Mouse (Mus musculus): ENCODE measurements around the gene Olfr692. TPM values are rescaled to one million over a fixed set of nuclear protein-coding genes. Genes with fewer than 3 reads are reported as not detected.

Gene Olfr692
- polyA plus RNA-seq, 1 experiment from 2014 or later: not detected

DNA sequence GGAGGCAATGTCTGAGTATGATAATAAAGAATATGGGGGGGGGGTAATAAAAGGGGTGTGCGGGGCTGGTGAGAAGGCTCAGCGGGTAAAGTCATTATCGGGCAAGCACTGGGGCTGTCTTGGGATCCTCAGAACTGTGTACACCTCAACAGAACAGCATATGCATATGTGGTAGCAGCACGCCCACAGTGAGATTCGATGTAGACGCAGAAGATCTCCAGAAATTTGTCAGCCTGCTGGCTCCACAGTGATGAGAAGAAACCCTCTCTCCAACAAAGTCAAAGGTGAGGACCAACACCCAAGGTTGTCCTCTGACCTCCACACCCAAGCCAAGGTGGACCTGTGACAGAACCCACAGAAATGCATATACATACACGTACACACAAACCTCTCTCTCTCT, 48.5 kb downstream of the Olfr692 start:
- Histone ChIP-seq H3K4me1 (ENCODE audit: control insufficient read depth, insufficient read depth, low read length) (no peaks in the 10 kb centered on the region), H3K9me3 (ENCODE audit: control insufficient read depth, low read length) (no peaks in the 10 kb centered on the region), H3K9ac (replicated peaks; ENCODE audit: low read length) (no peak overlapping the region), H3K4me2 (ENCODE audit: low read length) (no peak overlapping the region), H3K4me3 (replicated peaks; ENCODE audit: low read depth, low read length) (no peak overlapping the region), H3K27ac (replicated peaks; ENCODE audit: low read depth, low read length) (no peak overlapping the region), H3K27me3 (ENCODE audit: control insufficient read depth, insufficient read depth, low read length) (no peaks in the 10 kb centered on the region), H3K36me3 (ENCODE audit: control insufficient read depth, insufficient read depth, low read length) (no peaks in the 10 kb centered on the region)
- ATAC-seq (ENCODE audit: low FRiP score, low TSS enrichment) (no peak), DNase-seq (no peak)
- 95% methylated on average over 7 of the region's 7 CpGs for WGBS

DNA sequence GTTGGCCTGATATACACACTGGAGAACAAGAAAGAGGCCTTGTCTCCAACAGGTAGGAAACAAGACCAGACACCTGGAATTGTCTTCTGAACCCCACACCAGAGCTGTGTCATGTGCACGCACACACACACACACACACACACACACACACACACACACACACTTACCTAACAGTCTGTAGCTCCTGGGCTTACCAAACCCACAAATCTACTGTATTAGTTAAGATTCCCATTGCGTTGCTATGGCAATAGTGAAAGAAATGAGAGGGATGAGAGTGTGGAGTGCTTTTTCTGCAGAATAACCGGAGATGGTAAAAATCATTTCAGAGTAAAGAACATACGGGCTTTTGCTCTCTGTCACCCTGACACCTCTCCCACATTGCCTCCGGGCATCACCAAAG, 50.1 kb downstream of the Olfr692 start:
- ATAC-seq (ENCODE audit: low FRiP score, low TSS enrichment): no peak

More for the DNA sequence above, 50.1 kb downstream of the Olfr692 start:
- Histone ChIP-seq H3K27me3 (ENCODE audit: control insufficient read depth, insufficient read depth, low read length) (no peaks in the 10 kb centered on the region), H3K36me3 (ENCODE audit: control insufficient read depth, insufficient read depth, low read length) (no peaks in the 10 kb centered on the region), H3K4me1 (ENCODE audit: control insufficient read depth, insufficient read depth, low read length) (no peaks in the 10 kb centered on the region), H3K27ac (replicated peaks; ENCODE audit: low read depth, low read length) (no peak overlapping the region), H3K9ac (replicated peaks; ENCODE audit: low read length) (no peak overlapping the region), H3K4me3 (replicated peaks; ENCODE audit: low read depth, low read length) (no peak overlapping the region), H3K9me3 (ENCODE audit: control insufficient read depth, low read length) (no peaks in the 10 kb centered on the region), H3K4me2 (ENCODE audit: low read length) (no peak overlapping the region)
- 86% methylated on average over 5 of the region's 5 CpGs for WGBS
- DNase-seq: no peak

Other genes starting within 250 kb of the Olfr692 start
- not detected in 2 replicates for gene Olfr683, start 221.2 kb upstream of the Olfr692 start, polyA plus RNA-seq (2014; fragmentation: Nextera tagmentation; extraction: Ambion mirVana)
- not detected in 2 replicates for gene Olfr684, start 204.6 kb upstream of the Olfr692 start, polyA plus RNA-seq (2014; fragmentation: Nextera tagmentation; extraction: Ambion mirVana)
- not detected in 2 replicates for gene Olfr685, start 182.2 kb upstream of the Olfr692 start, polyA plus RNA-seq (2014; fragmentation: Nextera tagmentation; extraction: Ambion mirVana)
- gene Olfr686, start 160.7 kb upstream of the Olfr692 start, polyA plus RNA-seq (2014; fragmentation: Nextera tagmentation; extraction: Ambion mirVana): not detected in 2 replicates
- not detected in 2 replicates for gene Olfr688, start 80.1 kb upstream of the Olfr692 start, polyA plus RNA-seq (2014; fragmentation: Nextera tagmentation; extraction: Ambion mirVana)
- 0.08 TPM in 1 of 2 replicates, not detected in the other for gene Olfr689, start 57.1 kb upstream of the Olfr692 start, polyA plus RNA-seq (2014; fragmentation: Nextera tagmentation; extraction: Ambion mirVana)
- gene Olfr690, start 34.1 kb upstream of the Olfr692 start, polyA plus RNA-seq (2014; fragmentation: Nextera tagmentation; extraction: Ambion mirVana): not detected in 2 replicates
- gene Olfr691, start 26.0 kb upstream of the Olfr692 start, polyA plus RNA-seq (2014; fragmentation: Nextera tagmentation; extraction: Ambion mirVana): 0.14 and 0.69 TPM in 2 replicates
- not detected in 2 replicates for gene Gm5901, start 6.8 kb downstream of the Olfr692 start, polyA plus RNA-seq (2014; fragmentation: Nextera tagmentation; extraction: Ambion mirVana)
- gene Fam160a2, start 31.8 kb downstream of the Olfr692 start, polyA plus RNA-seq (2014; fragmentation: Nextera tagmentation; extraction: Ambion mirVana): 32.3 and 44.0 TPM in 2 replicates
- gene Cnga4, start 36.3 kb downstream of the Olfr692 start, polyA plus RNA-seq (2014; fragmentation: Nextera tagmentation; extraction: Ambion mirVana): 0.11 TPM in 1 of 2 replicates, not detected in the other
- 1.7 and 3.0 TPM in 2 replicates for gene Cckbr, start 57.5 kb downstream of the Olfr692 start, polyA plus RNA-seq (2014; fragmentation: Nextera tagmentation; extraction: Ambion mirVana)
- 23.2 and 27.9 TPM in 2 replicates for gene Cavin3, start 114.1 kb downstream of the Olfr692 start, polyA plus RNA-seq (2014; fragmentation: Nextera tagmentation; extraction: Ambion mirVana)
- 90.6 and 91.4 TPM in 2 replicates for gene Smpd1, start 186.1 kb downstream of the Olfr692 start, polyA plus RNA-seq (2014; fragmentation: Nextera tagmentation; extraction: Ambion mirVana)
- gene Apbb1, start 213.4 kb downstream of the Olfr692 start, polyA plus RNA-seq (2014; fragmentation: Nextera tagmentation; extraction: Ambion mirVana): 227 and 305 TPM in 2 replicates
- 0.27 and 0.55 TPM in 2 replicates for gene Hpx, start 231.9 kb downstream of the Olfr692 start, polyA plus RNA-seq (2014; fragmentation: Nextera tagmentation; extraction: Ambion mirVana)